Mouse (Mus musculus): ENCODE data around the gene Tcp10b. TPM values are rescaled to one million over a fixed set of nuclear protein-coding genes. Genes with fewer than 3 reads are reported as not detected.
"Not testable (repeated sequence)": the region's sequence is repeated elsewhere in the genome, so short reads cannot be mapped to it uniquely, and the experiment has no call there.

Tcp10b gene
- polyA plus RNA-seq, 1 experiment from 2014 or later, result not detected

DNA sequence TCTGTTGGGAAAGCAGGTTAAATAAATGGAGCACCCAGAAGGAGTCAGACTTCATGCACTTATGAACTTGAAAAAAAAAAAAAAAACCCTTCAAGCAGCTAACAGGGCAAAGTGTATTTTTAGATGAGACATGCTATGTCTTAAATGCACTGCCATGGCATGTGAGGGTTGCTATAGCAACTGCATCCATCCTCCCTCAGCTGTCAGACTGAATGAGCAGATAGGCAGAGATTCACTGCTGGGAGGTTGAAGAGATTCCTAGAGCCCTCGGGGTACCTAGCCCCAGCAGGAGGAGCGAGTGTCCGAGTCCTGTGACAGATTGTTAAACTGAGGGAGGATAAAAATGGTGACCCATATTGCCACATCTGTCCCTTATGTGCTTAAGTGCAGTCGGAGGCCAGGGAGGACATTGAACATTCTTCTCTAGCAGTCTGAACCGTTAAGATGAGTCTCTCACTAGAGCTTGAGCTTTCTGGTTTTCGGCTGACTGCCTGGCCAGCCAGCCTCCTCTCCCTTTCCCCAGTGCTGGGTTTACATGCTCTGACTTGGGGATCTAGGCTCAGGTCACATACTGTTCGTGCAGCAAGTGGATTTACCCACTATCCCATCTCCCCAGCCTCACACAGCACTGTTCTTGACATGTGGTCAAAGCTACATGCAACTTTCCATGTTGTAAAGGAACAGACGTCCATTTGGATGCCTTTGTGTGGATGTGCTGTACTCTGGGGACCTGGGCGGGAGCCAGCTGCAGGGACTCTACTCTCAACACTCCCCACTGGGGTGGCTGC is 51.8 kb downstream of the Tcp10b start:
- not testable (repeated sequence) for H3K4me2 ChIP-seq; H3K9ac ChIP-seq; H3K27ac ChIP-seq; ATAC-seq (replicated peaks; ENCODE audit: low FRiP score); H3K36me3 ChIP-seq; H3K4me1 ChIP-seq; H3K4me3 ChIP-seq (replicated peaks); H3K27me3 ChIP-seq; H3K9me3 ChIP-seq (replicated peaks)
- 70% methylated on average over 3 of the region's 9 CpGs for whole genome bisulfite sequencing

DNA sequence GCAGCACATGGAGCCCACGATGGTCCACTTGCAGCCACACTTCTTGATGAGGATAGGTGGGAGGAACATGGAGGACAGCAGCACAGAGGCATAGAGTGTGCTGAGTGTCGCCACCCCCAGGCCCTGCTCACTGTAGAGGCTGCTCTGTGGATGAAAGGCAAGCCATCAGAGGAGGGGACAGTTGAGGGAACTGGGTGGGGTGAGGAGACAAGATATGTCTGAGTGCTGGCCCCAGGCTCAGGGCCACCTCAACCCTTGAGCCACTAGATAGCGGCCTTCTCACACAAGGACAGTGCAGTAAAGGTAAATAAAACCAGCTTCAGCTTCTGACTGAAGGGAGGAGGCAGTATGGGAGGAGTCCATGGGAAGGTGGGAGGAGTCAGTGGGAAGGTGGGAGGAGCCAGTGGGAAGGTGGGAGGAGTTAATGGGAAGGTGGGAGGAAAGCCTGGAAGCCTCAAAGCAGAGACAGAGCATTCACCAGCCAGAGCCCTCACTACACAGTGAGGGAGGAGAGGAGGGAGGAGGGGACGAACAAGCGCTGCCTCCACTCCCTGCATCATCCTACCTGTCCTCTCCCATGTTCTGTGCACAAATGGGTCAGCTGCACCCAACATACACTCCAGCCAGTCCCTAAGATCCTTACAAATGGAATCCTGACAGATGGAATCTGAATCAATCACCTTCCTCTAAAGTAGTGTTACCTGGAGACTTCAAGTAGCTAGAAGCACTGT is 62.6 kb downstream of the Tcp10b start:
- not testable (repeated sequence) for H3K4me3 ChIP-seq (replicated peaks); H3K9me3 ChIP-seq (replicated peaks); H3K36me3 ChIP-seq; H3K4me1 ChIP-seq; H3K9ac ChIP-seq; H3K27ac ChIP-seq; H3K27me3 ChIP-seq; H3K4me2 ChIP-seq
- peak; percentile 13; the same call in 1 of the 2 replicates for ATAC-seq (replicated peaks; ENCODE audit: low FRiP score)
- 94% methylated on average over 2 of the region's 5 CpGs for WGBS

DNA sequence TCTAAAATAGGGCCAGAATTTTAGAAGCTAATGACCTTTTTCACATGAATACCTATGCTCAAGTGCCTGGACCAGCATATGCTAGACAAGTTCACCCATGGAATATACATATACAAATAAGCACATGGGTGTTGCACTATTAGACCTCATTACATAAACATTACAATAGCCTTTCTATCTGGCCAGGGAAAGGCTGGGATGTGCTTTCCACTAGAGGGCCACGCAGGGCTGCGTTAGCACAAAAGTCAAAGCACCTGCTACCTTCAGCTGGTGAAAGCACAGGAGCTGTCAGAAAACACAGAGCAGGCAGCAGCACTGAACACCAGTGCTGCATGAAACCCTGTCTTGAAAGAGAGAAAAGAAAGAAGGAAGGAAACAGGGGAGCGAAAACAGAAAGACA is 63.3 kb downstream of the Tcp10b start:
- not testable (repeated sequence) for H3K4me1 ChIP-seq; H3K9me3 ChIP-seq (replicated peaks); H3K36me3 ChIP-seq; H3K9ac ChIP-seq; H3K4me2 ChIP-seq; H3K4me3 ChIP-seq (replicated peaks); H3K27me3 ChIP-seq; H3K27ac ChIP-seq; ATAC-seq (replicated peaks; ENCODE audit: low FRiP score)
- 42% methylated on average over 2 of the region's 3 CpGs for WGBS

DNA sequence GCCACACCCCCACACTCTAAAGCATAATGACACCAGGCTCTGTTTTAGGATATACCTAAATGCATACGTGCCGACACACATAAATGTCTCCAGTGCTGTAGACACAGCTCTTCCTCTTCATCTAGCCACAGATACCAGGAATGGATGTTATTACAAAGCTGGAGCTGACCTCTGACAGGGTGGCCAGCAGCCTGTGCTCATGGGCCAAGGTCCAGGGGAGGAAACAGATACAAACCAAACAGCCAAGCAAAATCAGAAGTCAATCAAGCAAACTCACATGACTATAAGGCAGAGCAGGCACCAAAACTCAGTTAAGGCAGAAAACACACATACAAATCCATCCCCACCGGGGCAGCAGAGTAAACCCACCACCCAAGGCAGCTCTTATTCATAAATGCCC is 68.4 kb downstream of the Tcp10b start:
- WGBS, result no CpG with 5 or more reads among the region's 3 CpGs
- not testable (repeated sequence) for H3K27me3 ChIP-seq; H3K4me1 ChIP-seq; H3K36me3 ChIP-seq; H3K4me2 ChIP-seq; H3K9me3 ChIP-seq (replicated peaks); H3K27ac ChIP-seq; H3K4me3 ChIP-seq (replicated peaks); H3K9ac ChIP-seq
- 0 out of 2 replicates have a peak, but pooled peaks have one; percentile 20 for ATAC-seq (replicated peaks; ENCODE audit: low FRiP score)

DNA sequence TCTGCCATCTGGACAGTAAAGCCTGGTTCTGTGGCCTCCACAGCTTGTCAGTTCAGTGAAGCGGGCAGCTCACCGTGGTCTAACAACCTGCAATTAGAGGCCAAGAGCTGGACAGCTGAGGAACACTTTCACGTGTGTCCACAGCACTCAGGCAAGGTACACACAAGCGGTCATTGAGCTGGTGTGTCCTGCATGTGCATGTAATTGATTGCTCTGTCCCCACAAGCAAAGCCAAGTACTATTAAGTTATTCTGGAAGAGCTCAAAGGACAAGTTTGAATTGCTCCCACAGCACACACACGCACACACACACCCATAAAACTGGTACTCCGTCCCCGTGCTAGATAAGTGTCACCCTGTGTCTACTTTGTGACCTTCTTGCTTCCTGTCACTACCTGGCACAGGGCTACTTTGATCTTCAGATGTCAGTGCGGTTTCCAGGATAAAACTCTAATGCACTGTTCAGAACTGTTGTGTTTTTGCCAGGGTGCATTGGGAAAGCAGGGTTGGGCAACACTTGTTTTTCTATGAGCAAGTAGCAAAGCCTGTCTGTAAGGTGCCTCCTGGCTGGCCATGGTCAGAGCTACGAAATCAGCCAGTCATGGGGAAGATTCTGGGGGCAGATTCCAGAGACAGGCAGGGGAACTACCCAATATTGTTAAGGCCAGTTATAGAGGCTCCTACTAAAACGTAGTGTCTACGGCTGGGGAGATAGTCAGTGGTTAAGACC is 69.0 kb downstream of the Tcp10b start:
- 66% methylated on average over 10 of the region's 11 CpGs for WGBS

DNA sequence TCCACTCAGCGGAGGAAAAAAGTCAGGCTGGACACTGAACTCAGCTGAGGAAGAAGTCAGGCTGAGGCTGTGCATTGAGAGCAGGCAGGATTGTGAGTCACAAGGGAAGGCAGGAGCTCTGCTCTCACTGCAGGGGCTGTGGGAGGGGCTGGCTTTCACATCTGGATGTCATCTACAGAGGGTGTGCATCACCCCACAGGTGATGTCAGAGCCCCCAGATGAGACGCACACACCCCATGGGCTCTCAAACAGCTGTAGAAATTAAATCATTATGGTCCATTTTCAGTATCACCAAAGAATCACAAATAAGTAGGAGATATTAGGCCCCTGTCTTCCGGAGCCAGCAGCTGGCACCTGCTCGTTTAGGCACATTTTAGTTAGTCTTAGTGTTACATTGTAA is 70.8 kb downstream of the Tcp10b start, which contains the start of gene Unc93a:
Unc93a (minus strand) TSS at position 101 of the 400 bp plus-strand sequence.
- not testable (repeated sequence) for H3K4me3 ChIP-seq (replicated peaks); H3K36me3 ChIP-seq
- 81% methylated on average over 3 of the region's 4 CpGs for WGBS

More for the DNA sequence above, 69.0 kb downstream of the Tcp10b start:
- H3K4me2 ChIP-seq; H3K36me3 ChIP-seq; H3K4me1 ChIP-seq; H3K27ac ChIP-seq; H3K9me3 ChIP-seq (replicated peaks); H3K4me3 ChIP-seq (replicated peaks); H3K27me3 ChIP-seq; H3K9ac ChIP-seq: not testable (repeated sequence)
- ATAC-seq (replicated peaks; ENCODE audit: low FRiP score), result 0 out of 2 replicates have a peak, but pooled peaks have one; percentile 13

More for the DNA sequence above, 70.8 kb downstream of the Tcp10b start, which contains the start of gene Unc93a:
- not testable (repeated sequence) for H3K27me3 ChIP-seq; H3K27ac ChIP-seq; H3K9me3 ChIP-seq (replicated peaks); H3K4me1 ChIP-seq; H3K9ac ChIP-seq; ATAC-seq (replicated peaks; ENCODE audit: low FRiP score); H3K4me2 ChIP-seq

Other genes starting within 250 kb of the Tcp10b start
- gene Mas1, start 193.0 kb upstream of the Tcp10b start, polyA plus RNA-seq (2015; fragmentation: Nextera tagmentation; extraction: Ambion mirVana), result 0.77 and 1.0 TPM in 2 replicates
- gene Mrgprh, start 185.1 kb upstream of the Tcp10b start, polyA plus RNA-seq (2015; fragmentation: Nextera tagmentation; extraction: Ambion mirVana), result not detected in 2 replicates
- 1.5 and 2.5 TPM in 2 replicates for gene Pnldc1, start 150.9 kb upstream of the Tcp10b start, polyA plus RNA-seq (2015; fragmentation: Nextera tagmentation; extraction: Ambion mirVana)
- 424 and 439 TPM in 2 replicates for gene Tcp1, start 145.4 kb upstream of the Tcp10b start, polyA plus RNA-seq (2015; fragmentation: Nextera tagmentation; extraction: Ambion mirVana)
- gene Mrpl18, start 144.8 kb upstream of the Tcp10b start, polyA plus RNA-seq (2015; fragmentation: Nextera tagmentation; extraction: Ambion mirVana), result 162 and 182 TPM in 2 replicates
- gene Acat3, start 120.5 kb upstream of the Tcp10b start, polyA plus RNA-seq (2015; fragmentation: Nextera tagmentation; extraction: Ambion mirVana), result 2.2 and 3.4 TPM in 2 replicates
- 136 and 145 TPM in 2 replicates for gene Acat2, start 100.4 kb upstream of the Tcp10b start, polyA plus RNA-seq (2015; fragmentation: Nextera tagmentation; extraction: Ambion mirVana)
- 134 and 139 TPM in 2 replicates for gene Wtap, start 66.9 kb upstream of the Tcp10b start, polyA plus RNA-seq (2015; fragmentation: Nextera tagmentation; extraction: Ambion mirVana)
- 140 and 141 TPM in 2 replicates for gene Sod2, start 54.3 kb upstream of the Tcp10b start, polyA plus RNA-seq (2015; fragmentation: Nextera tagmentation; extraction: Ambion mirVana)
- gene Gpr31b, start 8.8 kb upstream of the Tcp10b start, polyA plus RNA-seq (2015; fragmentation: Nextera tagmentation; extraction: Ambion mirVana), result 0.13 TPM in 1 of 2 replicates, not detected in the other
- not detected in 2 replicates for gene Unc93a, start 70.7 kb downstream of the Tcp10b start, polyA plus RNA-seq (2015; fragmentation: Nextera tagmentation; extraction: Ambion mirVana)
- gene Smok2a, start 160.1 kb downstream of the Tcp10b start, polyA plus RNA-seq (2015; fragmentation: Nextera tagmentation; extraction: Ambion mirVana), result not detected in 2 replicates
- gene Smok2b, start 169.2 kb downstream of the Tcp10b start, polyA plus RNA-seq (2015; fragmentation: Nextera tagmentation; extraction: Ambion mirVana), result not detected in 2 replicates